Mouse (Mus musculus): ENCODE measurements around the gene Tsc22d2.

- TF ChIP-seq POLR2A (IDR thresholded peaks at IDR 0.05; ENCODE audit: control insufficient read depth, low read depth, low read length) (no peak), CTCF (IDR thresholded peaks at IDR 0.05; ENCODE audit: control insufficient read depth, insufficient read depth, insufficient replicate concordance, low read depth, low read length) (no peak)
Observed at GRCm38 (mm10) chr3:58411669-58412068, 2.8 kb upstream of the Tsc22d2 start.

Data from testis, adult 2 months (tissue).